27 mouse cellular contexts compared by ENCODE assay signal in genomic region chr5:130911551-130911950, GRCm38 (mm10).
DNase-seq lines count a peak whose midpoint lies in the region; ATAC-seq and TF ChIP-seq lines count a peak whose summit lies in the region.
"Had no signal": no experiment of that assay in that cellular context is flagged by ENCODE, and none has a peak within 500 bp of the region (broad histone marks: within the 10 kb centered on the region; RNA-seq: fewer than 3 reads in every experiment).

No protein-coding gene starts in this region.

- no peak for DNase-seq in frontal cortex, postnatal 25 days (ENCODE audit: low spot score in 2 of 2)
- peak; percentile 4 for DNase-seq in left cerebral cortex, adult 18-20 months (ENCODE audit: low spot score in 2 of 2)
- DNase-seq in left cerebral cortex, postnatal 36 days (ENCODE audit: low spot score in 2 of 2), result no peak
- DNase-seq in brain, adult 2 months (ENCODE audit: low read depth, low spot score), result peak; percentile 56
- DNase-seq in gastrocnemius, adult 2 months, result no peak
- DNase-seq: adrenal gland, adult 8-10 months; adrenal gland, postnatal 14 days; adrenal gland, postnatal 36 days; B cell, adult 2 months; cerebellum, adult 11 months; cerebellum, adult 18-20 months; cerebellum, adult 8-10 months; cerebellum, adult 9-11 months; cerebellum, postnatal 14 days; cerebellum, postnatal 36 days; embryo, embryonic 11 days had no signal

- H3K27ac ChIP-seq in gastrocnemius, adult 2 months, result no peak overlapping the region
- H3K27ac ChIP-seq: embryonic facial prominence, embryonic 13.5 days; embryonic facial prominence, embryonic 15.5 days; forebrain, embryonic 10.5 days; forebrain, embryonic 12.5 days had no signal

- no peak for TF ChIP-seq CTCF in gastrocnemius, adult 2 months (IDR thresholded peaks at IDR 0.05)

- intact Hi-C loops in left cerebral cortex, postnatal 36 days (cut with DNase I), result no loop called here
- intact Hi-C loops in gastrocnemius, adult 2 months (cut with DNase I), result no loop called here

- peak; percentile 50; the same call in 1 of the 2 replicates for ATAC-seq in frontal cortex, adult (ENCODE audit: low TSS enrichment)
- ATAC-seq: activated CD4-positive, CD25-positive, alpha-beta regulatory T cell, adult 4 months; CD4-positive, CD25-positive, alpha-beta regulatory T cell, adult 4 months; forebrain, embryonic 14.5 days; forebrain, embryonic 16.5 days; Patski had no signal

- H3K4me3 ChIP-seq in gastrocnemius, adult 2 months, result no peak overlapping the region
- H3K4me3 ChIP-seq: embryonic facial prominence, embryonic 13.5 days; embryonic facial prominence, embryonic 15.5 days; erythroblast, embryonic 14.5 days; forebrain, embryonic 10.5 days; forebrain, embryonic 12.5 days had no signal

Comparison
In these comparisons a context has a peak if more than half of its experiments do, and no peak if none do; other contexts are left out.
1. DNase-seq: peak in left cerebral cortex, adult 18-20 months (2 of 2) and brain, adult 2 months (single experiment); none in frontal cortex, postnatal 25 days (0 of 2), left cerebral cortex, postnatal 36 days (0 of 2) and gastrocnemius, adult 2 months (single experiment).